ENCODE assay signal across 8 mouse cellular contexts in the genomic region with DNA sequence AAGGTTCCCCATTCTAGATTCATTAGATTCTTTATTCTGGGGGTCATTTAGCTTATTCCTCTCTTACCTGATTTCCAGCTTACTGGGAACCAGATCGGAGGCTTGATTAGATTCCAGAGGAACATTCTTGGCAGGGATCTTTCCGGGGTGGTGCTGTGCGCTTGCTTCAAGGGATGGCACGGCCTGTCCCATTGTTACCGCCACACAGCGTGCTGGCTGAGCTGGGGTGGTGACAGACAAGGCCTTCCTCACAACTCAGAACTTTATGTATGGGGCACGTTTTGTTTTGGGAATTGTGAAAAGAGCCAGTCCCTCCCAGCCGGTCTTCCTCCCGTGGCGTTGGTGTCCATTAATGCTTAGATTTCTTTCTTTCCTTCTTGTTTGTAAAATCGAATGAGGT. TPM values are rescaled to one million over a fixed set of nuclear protein-coding genes. Genes with fewer than 3 reads are reported as not detected.
DNase-seq lines count a peak whose midpoint lies in the region; TF ChIP-seq lines count a peak whose summit lies in the region.

No protein-coding gene starts in this region.

- H3K4me1 ChIP-seq in heart, embryonic 10.5 days, result peaks cover 56% of the 10 kb centered on the region
- H3K4me1 ChIP-seq in lung, adult 2 months (ENCODE audit: control insufficient read depth, insufficient read depth, low read length), result peaks cover 10% of the 10 kb centered on the region

- TF ChIP-seq POLR2A in lung, adult 2 months (IDR thresholded peaks at IDR 0.05; ENCODE audit: borderline replicate concordance, extremely low read depth, low read depth, low read length), result peak; percentile 45; the same call in 1 of the 2 replicates

- H3K27me3 ChIP-seq in heart, embryonic 10.5 days (ENCODE audit: insufficient read depth, poor library complexity, severe bottlenecking), result no peaks in the 10 kb centered on the region

- H3K4me3 ChIP-seq in heart, embryonic 10.5 days, result no peak overlapping the region
- H3K4me3 ChIP-seq in lung, adult 2 months (replicated peaks; ENCODE audit: extremely low read depth, low read depth, low read length), result no peak overlapping the region

- H3K9me3 ChIP-seq in heart, embryonic 10.5 days, result no peaks in the 10 kb centered on the region

- TF ChIP-seq CTCF in lung, adult 2 months (IDR thresholded peaks at IDR 0.05; ENCODE audit: insufficient read depth, low read length), result no peak

- 60% methylated on average over 11 of the region's 11 CpGs for WGBS in heart, embryonic 10.5 days
- 31% methylated on average over 11 of the region's 11 CpGs for WGBS in lung, adult 2 months

- DNase-seq in heart, embryonic 10.5 days (ENCODE audit: low spot score), result no peak
- DNase-seq in heart, postnatal 14 days, result no peak
- DNase-seq in right cerebral cortex, adult 18-20 months, result peak; percentile 59
- no peak for DNase-seq in right cerebral cortex, postnatal 10 days (ENCODE audit: low spot score in 2 of 2)
- DNase-seq in lung, adult 2 months, result no peak
- no peak for DNase-seq in T-cell, adult 2 months (ENCODE audit: low spot score)
- DNase-seq in urinary bladder, postnatal 14 days (ENCODE audit: low spot score), result no peak
- no peak for DNase-seq in ovary, postnatal 36 days (ENCODE audit: low spot score)

- H3K36me3 ChIP-seq in heart, embryonic 10.5 days, result peaks cover 5% of the 10 kb centered on the region; the same call in 1 of the 2 replicates

- intact Hi-C loops in heart, postnatal 14 days (cut with DNase I), result no loop called here

- peak overlapping the region; percentile 94 for H3K27ac ChIP-seq in heart, embryonic 10.5 days

RNA-seq across cellular contexts. Expression of a gene that starts 21.1 kb away (rescaled TPM):
- 104 and 114 TPM in 2 replicates for polyA plus RNA-seq in heart, embryonic 10.5 days (2016; fragmentation: Nextera tagmentation; extraction: Ambion mirVana)
- 10 to 100 TPM; 24.4 to 26.6 TPM for total RNA-seq in heart, postnatal 14 days (2021)
- 32.8 and 49.6 TPM in 2 replicates for polyA plus RNA-seq in lung, adult 2 months (2012; rRNA removed)

RNA-seq across cellular contexts. Expression of a gene that starts 24.6 kb away (rescaled TPM):
- polyA plus RNA-seq in heart, embryonic 10.5 days (2016; fragmentation: Nextera tagmentation; extraction: Ambion mirVana), result 13.0 and 15.3 TPM in 2 replicates
- total RNA-seq in heart, postnatal 14 days (2021), result 10 to 100 TPM; 15.0 to 16.2 TPM
- 24.8 and 33.9 TPM in 2 replicates for polyA plus RNA-seq in lung, adult 2 months (2012; rRNA removed)
